Mouse (Mus musculus): ENCODE measurements around the gene Myo15. TPM values are rescaled to one million over a fixed set of nuclear protein-coding genes. Genes with fewer than 3 reads are reported as not detected.
"Not testable (repeated sequence)": the region's sequence is repeated elsewhere in the genome, so short reads cannot be mapped to it uniquely, and the experiment has no call there.

Myo15 gene
- polyA plus RNA-seq, 1 experiment from 2014 or later, result 0.04 TPM

DNA sequence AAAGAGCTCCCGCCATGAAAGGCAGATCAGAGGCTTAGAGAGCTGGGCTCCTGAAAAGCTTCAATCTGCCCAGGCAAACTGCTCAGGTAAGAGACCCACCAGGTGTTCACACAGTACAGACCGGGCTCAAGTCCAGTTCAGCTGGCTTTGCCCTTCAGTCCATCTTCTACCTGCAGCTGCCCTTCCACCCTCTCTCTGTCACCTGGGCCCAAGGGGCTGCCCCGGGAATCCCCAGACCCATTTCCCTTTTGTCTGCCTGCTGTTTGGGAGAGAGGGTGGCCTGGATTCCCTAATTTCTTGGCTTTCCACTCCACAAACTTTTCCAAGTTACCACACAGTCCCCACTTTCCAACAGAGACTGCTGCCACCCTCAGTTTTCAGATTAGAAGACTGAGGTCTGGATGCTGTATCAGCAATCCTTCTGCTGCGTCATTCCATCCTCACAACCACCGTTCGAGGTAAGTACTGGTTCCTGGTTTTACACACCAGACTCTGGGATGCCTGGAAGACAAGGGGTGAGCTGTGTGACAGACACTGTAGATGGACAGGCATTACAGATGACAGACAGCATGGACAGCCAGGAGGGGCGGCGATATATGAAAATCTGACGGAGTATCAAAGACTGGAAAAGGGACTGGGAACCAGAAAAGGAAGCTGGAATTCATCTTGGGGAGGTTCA, 67.2 kb downstream of the Myo15 start, which contains the start of gene Alkbh5:
Gene Alkbh5 (plus strand): TSS at position 202 of the 679 bp plus-strand sequence.
- POLR2A ChIA-PET, result interaction anchor here (0.8 to 1.3 kb wide), 2 partner anchors 40 to 65 kb away, joined by 3 read pairs; no protein-coding TSS in a partner anchor

DNA sequence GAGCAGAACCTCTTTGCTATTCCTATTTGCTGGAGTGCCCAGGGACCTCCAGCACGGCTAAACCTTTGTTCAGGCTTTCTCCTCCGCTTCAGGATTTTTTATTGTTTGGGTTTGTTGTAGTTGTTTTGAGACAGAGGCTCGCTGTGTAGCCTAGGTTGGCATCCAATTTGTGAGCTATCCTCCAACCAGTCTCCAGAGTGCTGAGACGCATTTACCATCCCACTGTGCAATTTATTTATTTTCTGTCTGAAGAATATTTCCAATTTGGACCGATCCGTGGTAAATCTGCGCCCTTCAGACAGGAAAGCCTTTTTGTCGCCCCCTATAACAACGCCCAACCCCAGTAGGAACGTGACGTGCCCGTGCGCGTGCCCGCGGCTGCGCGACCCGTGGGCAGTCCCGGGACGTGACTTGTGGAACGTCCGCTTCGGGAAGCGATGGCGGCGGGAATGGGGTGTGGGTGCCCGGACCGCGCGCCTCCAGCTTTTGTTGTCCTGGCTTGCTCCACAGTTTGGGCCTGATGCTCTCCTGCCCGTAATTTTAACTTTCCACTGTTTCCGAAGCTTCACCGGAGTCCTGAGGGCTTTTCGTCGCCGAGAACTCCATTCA, 67.8 kb downstream of the Myo15 start:
- DNase-seq (ENCODE audit: low read depth, low spot score), result no peak
- TF ChIP-seq CTCF (IDR thresholded peaks at IDR 0.05), result no peak
- peak; percentile 42 for ATAC-seq
- POLR2A ChIA-PET, result interaction anchor here (0.6 to 1.6 kb wide), 9 partner anchors 9 to 333 kb away, joined by 3 to 7 read pairs (median 4); partner anchors contain the start of gene Llgl1
- in situ Hi-C loops (cut with MboI; ENCODE audit: low pct_unique_long_range_greater_than_20kb), result no loop called here
- H3K27me3 ChIP-seq, result no peaks in the 10 kb centered on the region
- CTCF ChIA-PET, result interaction anchor here (1.2 to 3.0 kb wide), 2 partner anchors 10 to 12 kb away, joined by 4 to 12 read pairs; no protein-coding TSS in a partner anchor

More for the DNA sequence above, 67.2 kb downstream of the Myo15 start, which contains the start of gene Alkbh5:
- CTCF ChIA-PET, result interaction anchor here (0.8 to 3.0 kb wide), 4 partner anchors 9 to 35 kb away, joined by 3 to 12 read pairs (median 4); no protein-coding TSS in a partner anchor
- no peak for DNase-seq (ENCODE audit: low read depth, low spot score)
- no peak for TF ChIP-seq CTCF (IDR thresholded peaks at IDR 0.05)
- no peak for ATAC-seq
- in situ Hi-C loops (cut with MboI; ENCODE audit: low pct_unique_long_range_greater_than_20kb), result no loop called here
- no peaks in the 10 kb centered on the region for H3K27me3 ChIP-seq

DNA sequence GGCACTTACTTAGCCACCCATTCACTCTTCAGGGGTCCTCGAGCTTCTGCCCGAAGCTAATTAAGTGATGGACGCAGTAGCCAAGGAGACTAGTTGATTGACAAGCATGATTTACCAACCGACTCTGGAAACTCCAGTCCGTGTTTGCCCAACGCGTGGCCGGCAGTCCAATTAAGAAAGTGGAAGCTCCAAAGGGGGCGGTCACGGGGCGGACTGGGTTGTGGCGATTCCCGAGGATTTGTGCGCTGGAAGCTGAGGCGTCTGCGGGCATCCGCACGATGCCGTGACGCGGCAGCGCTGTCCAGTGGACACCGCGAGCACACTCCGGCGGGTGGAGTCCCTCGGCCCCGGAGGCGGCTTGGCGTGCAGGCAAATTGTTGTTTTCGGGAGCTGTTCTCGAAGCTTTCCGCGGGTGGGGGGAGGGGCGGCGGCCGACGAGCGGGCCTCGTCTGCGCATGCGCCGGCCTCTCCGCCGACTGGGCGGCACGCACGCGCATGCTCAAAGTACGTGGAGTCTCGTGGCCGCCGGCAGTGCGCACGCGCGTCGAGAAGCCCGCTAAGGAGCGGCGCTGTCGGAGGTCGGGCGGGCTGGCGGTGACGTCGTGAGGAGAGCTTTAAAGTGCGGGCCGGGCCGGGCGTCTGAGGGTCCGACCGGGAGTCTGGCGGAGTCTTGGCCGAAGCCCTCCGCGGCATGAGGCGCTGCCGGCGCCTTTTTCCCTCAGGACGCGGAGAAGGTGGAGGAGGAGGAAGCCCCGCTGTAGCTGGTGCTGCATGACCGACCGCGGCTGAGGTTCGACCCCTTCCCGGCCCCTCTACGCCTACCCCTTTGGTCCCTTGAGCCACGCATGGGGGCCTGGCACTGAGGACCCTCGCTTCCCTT, 68.6 kb downstream of the Myo15 start:
- CTCF ChIA-PET, result interaction anchor here (3.0 kb wide), 1 partner anchor 11 kb away, joined by 12 read pairs; no protein-coding TSS in a partner anchor
- TF ChIP-seq CTCF (IDR thresholded peaks at IDR 0.05), result no peak
- POLR2A ChIA-PET, result interaction anchor here (0.6 to 1.6 kb wide), 11 partner anchors 10 to 333 kb away, joined by 3 to 7 read pairs (median 3); partner anchors contain the start of gene Llgl1
- H3K27me3 ChIP-seq, result no peaks in the 10 kb centered on the region
- peak; percentile 68 for ATAC-seq
- peak; percentile 93 for DNase-seq (ENCODE audit: low read depth, low spot score)
- in situ Hi-C loops (cut with MboI; ENCODE audit: low pct_unique_long_range_greater_than_20kb), result no loop called here

DNA sequence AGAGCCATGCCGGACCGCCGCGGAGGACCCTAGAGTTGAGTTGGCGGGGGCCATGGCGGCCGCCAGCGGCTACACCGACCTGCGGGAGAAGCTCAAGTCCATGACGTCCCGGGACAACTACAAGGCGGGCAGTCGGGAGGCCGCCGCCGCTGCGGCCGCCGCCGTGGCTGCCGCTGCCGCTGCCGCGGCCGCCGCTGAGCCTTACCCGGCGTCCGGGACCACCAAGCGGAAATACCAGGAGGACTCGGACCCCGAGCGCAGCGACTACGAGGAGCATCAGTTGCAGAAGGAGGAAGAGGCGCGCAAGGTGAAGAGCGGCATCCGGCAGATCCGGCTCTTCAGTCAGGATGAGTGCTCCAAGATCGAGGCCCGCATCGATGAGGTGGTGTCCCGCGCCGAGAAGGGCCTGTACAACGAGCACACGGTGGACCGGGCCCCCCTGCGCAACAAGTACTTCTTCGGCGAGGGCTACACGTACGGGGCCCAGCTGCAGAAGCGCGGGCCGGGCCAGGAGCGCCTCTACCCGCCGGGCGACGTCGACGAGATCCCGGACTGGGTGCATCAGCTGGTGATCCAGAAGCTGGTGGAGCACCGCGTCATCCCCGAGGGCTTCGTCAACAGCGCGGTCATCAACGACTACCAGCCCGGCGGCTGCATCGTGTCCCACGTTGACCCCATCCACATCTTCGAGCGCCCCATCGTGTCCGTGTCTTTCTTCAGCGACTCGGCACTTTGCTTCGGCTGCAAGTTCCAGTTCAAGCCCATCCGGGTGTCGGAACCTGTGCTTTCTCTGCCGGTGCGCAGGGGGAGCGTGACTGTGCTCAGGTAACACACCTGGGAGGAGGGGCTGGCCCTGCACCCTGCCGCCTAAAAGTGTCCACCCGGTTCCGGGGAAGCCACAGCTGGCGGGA, 69.5 kb downstream of the Myo15 start:
- no peak for ATAC-seq
- TF ChIP-seq CTCF (IDR thresholded peaks at IDR 0.05), result no peak
- H3K27me3 ChIP-seq, result no peaks in the 10 kb centered on the region
- POLR2A ChIA-PET, result interaction anchor here (0.9 to 1.6 kb wide), 3 partner anchors 12 to 43 kb away, joined by 3 to 7 read pairs (median 3); no protein-coding TSS in a partner anchor
- CTCF ChIA-PET, result no interaction called here
- no peak for DNase-seq (ENCODE audit: low read depth, low spot score)
- in situ Hi-C loops (cut with MboI; ENCODE audit: low pct_unique_long_range_greater_than_20kb), result no loop called here

DNA sequence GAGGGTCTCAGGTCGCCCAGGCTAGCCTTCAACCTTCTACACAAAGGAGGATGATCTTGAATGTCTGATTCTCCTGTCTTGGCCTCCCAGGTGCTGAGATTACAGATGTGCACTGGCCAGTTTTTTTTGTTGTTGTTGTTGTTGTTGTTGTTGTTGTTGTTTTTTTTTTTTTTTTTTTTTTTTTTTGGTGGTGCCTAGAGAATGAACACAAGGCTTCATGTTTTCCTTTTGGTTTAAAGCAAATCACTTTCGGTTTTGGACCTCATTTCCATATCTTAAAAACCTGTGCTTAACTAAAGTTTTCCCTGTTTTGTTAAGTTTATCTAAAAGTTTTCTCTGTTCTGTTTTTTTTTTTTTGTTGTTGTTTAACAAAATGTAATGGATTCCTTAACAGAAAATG, 70.4 kb downstream of the Myo15 start:
- ChIA-PET CTCF (no interaction called here), POLR2A (no interaction called here)
- no peaks in the 10 kb centered on the region for H3K27me3 ChIP-seq
- in situ Hi-C loops (cut with MboI; ENCODE audit: low pct_unique_long_range_greater_than_20kb), result no loop called here
- no peak for ATAC-seq
- DNase-seq (ENCODE audit: low read depth, low spot score), result no peak
- no peak for TF ChIP-seq CTCF (IDR thresholded peaks at IDR 0.05)

DNA sequence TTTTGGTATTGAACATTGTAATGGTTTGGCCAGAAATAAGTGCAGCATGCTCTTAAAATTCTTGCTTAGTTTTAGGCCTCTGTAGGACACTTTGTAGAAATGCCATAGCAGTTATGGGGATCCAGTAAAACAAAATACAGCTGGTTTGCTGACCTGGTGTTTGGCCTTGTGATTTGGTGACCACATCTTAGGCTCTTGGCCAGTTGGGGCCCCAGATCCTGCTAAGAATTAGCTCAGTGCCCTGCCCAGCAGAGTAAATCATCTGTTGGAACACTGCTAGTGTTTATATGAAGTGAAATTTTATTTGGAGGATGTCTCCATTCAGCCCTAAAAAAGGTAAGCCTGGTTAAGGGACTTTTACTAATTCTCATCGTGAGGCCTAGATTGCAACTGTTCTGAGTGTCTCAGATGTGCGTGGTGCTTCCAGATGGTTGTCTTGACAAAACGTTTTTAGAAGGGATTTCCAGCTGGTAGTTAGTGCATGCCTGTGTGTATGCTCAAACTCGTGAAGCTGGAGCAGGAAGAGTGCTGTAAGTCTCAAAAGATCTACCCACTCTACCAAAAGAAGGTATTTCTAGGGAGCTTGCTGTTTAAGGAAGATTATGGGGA, 71.0 kb downstream of the Myo15 start:
- TF ChIP-seq CTCF (IDR thresholded peaks at IDR 0.05), result no peak
- in situ Hi-C loops (cut with MboI; ENCODE audit: low pct_unique_long_range_greater_than_20kb), result no loop called here
- no peaks in the 10 kb centered on the region for H3K27me3 ChIP-seq
- DNase-seq (ENCODE audit: low read depth, low spot score) (no peak), ATAC-seq (no peak)
- CTCF ChIA-PET, result interaction anchor here (1.5 kb wide), 1 partner anchor 10 kb away, joined by 3 read pairs; no protein-coding TSS in a partner anchor
- POLR2A ChIA-PET, result interaction anchor here (0.6 kb wide), 1 partner anchor 28 kb away, joined by 4 read pairs; no protein-coding TSS in a partner anchor

DNA sequence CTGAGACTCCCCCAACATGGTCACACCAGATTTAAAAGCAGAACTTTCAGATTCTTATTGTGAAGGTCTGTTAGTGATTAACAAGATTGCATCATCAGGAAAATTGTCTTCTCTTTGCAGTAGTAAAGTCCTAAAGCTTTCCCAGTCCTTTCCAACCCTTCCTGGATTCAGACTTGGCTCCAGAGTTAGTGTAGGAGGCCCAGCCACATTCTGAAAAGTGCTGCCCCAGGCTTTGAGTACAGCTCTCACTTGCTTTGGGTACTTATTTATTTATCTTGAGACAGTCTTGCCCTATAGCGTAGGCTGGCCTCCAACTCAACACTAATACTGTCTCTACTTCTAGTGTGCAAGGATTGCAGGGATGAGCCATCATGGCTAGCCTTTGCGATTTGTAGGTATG, 71.6 kb downstream of the Myo15 start:
- in situ Hi-C loops (cut with MboI; ENCODE audit: low pct_unique_long_range_greater_than_20kb), result no loop called here
- no peak for DNase-seq (ENCODE audit: low read depth, low spot score)
- TF ChIP-seq CTCF (IDR thresholded peaks at IDR 0.05), result no peak
- CTCF ChIA-PET, result interaction anchor here (1.5 kb wide), 1 partner anchor 10 kb away, joined by 3 read pairs; no protein-coding TSS in a partner anchor
- POLR2A ChIA-PET, result no interaction called here
- ATAC-seq, result no peak
- H3K27me3 ChIP-seq, result no peaks in the 10 kb centered on the region

DNA sequence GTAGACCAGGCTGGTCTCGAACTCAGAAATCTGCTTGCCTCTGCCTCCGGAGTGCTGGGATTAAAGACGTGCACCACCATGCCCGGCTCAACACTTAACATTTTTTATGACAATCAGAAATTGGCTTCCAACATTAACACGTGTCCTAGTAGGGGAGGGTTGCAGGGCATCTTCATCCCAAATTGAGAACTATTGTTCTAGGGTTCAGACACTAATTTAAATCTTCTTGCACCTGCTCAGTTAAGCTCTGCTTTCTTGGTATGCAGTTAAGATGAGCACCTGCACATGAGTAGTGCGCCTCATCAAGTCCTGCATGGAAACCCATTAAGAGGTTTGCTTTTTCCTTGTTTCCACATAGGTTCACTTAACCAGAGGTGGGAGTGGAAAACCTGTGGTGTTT, 72.7 kb downstream of the Myo15 start:
- CTCF ChIA-PET, result interaction anchor here (0.8 to 1.5 kb wide), 2 partner anchors 9 to 10 kb away, joined by 3 read pairs; no protein-coding TSS in a partner anchor
- no peak for DNase-seq (ENCODE audit: low read depth, low spot score)
- in situ Hi-C loops (cut with MboI; ENCODE audit: low pct_unique_long_range_greater_than_20kb), result no loop called here
- ATAC-seq, result no peak
- POLR2A ChIA-PET, result interaction anchor here (0.7 kb wide), 1 partner anchor 511 kb away, joined by 5 read pairs; no protein-coding TSS in a partner anchor
- TF ChIP-seq CTCF (IDR thresholded peaks at IDR 0.05), result no peak
- H3K27me3 ChIP-seq, result no peaks in the 10 kb centered on the region

DNA sequence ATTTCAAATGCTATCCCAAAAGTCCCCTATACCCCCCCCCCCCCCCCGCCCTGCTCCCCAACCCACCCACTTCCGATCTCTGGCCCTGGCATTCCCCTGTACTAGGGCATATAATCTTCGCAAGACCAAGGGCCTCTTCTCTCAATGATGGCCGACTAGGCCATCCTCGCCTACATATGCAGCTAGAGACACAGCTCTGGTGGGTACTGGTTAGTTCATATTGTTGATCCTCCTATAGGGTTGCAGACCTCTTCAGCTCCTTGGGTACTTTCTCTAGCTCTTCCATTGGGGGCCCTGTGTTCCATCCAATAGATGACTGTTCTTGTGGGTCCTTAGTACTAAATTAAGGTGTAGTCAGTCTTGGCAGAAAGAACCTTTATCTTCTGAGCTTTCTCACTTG, 74.1 kb downstream of the Myo15 start:
- H3K27me3 ChIP-seq; ATAC-seq; POLR2A ChIA-PET; in situ Hi-C loops (cut with MboI; ENCODE audit: low pct_unique_long_range_greater_than_20kb); CTCF ChIA-PET; DNase-seq (ENCODE audit: low read depth, low spot score): not testable (repeated sequence)

All from Patski (cell line).